Mouse (Mus musculus) C2C12 (cell line): ENCODE results near the gene Nmnat3. TPM values are rescaled to one million over a fixed set of nuclear protein-coding genes. Genes with fewer than 3 reads are reported as not detected.

Experiments used
- H3K27me3 ChIP-seq: one replicate; pipeline ENCODE4 v1.6.1; 2011; ENCODE audit not compliant: control insufficient read depth, insufficient read depth, insufficient read length
- H3K36me3 ChIP-seq: one replicate; pipeline ENCODE4 v1.6.1; 2011; ENCODE audit not compliant: control insufficient read depth, insufficient read depth
- H3K4me3 ChIP-seq: one replicate; pipeline ENCODE4 v1.5.1; 2011; ENCODE audit warnings: mild to moderate bottlenecking, control low read depth; ENCODE audit not compliant: poor library complexity, insufficient read depth, severe bottlenecking
- H3K79me2 ChIP-seq: one replicate; pipeline ENCODE4 v1.6.1; 2011; ENCODE audit not compliant: control insufficient read depth, insufficient read depth
- H3K79me3 ChIP-seq: one replicate; pipeline ENCODE4 v1.6.1; 2011; ENCODE audit warnings: low read depth, control low read depth
- H3ac ChIP-seq: one replicate; pipeline ENCODE3; 2011; ENCODE audit warnings: low read depth; ENCODE audit not compliant: control insufficient read depth, insufficient read length
- CEBPB ChIP-seq: IDR thresholded peaks from one replicate; pipeline ENCODE4 v1.6.1; 2011; ENCODE audit warnings: low read depth, mild to moderate bottlenecking, control low read depth, moderate library complexity
- CTCF ChIP-seq: IDR thresholded peaks from one replicate; pipeline ENCODE4 v1.5.1; 2011; ENCODE audit not compliant: control insufficient read depth, insufficient read depth, insufficient read length
- FOSL1 ChIP-seq: IDR thresholded peaks from one replicate; pipeline ENCODE4 v1.8.0; 2011; ENCODE audit warnings: mild to moderate bottlenecking, low read length; ENCODE audit not compliant: poor library complexity, insufficient read depth, severe bottlenecking
- MAX ChIP-seq: IDR thresholded peaks from one replicate; pipeline ENCODE4 v1.6.1; 2011; ENCODE audit warnings: mild to moderate bottlenecking, control low read depth
- MYOD1 ChIP-seq: IDR thresholded peaks from one replicate; pipeline ENCODE4 v1.6.1; 2011; ENCODE audit warnings: low read depth; ENCODE audit not compliant: control insufficient read depth, insufficient read length
- MYOG ChIP-seq: IDR thresholded peaks from one replicate; pipeline ENCODE4 v1.6.1; 2011; ENCODE audit not compliant: control insufficient read depth, insufficient read length; ENCODE audit errors: extremely low read depth
- USF1 ChIP-seq: IDR thresholded peaks from one replicate; pipeline ENCODE4 v1.6.1; 2011; ENCODE audit warnings: low read depth, mild to moderate bottlenecking, control low read depth, moderate library complexity
- polyA plus RNA-seq: library from polyadenylated mRNA; unstranded; fragments of >200 nt; fragmentation: generic; extraction: Trizol; gene quantifications from one replicate; pipeline ENCODE4 v1.2.1, GENCODE M21; 2012; ENCODE audit warnings: missing spikeins

The Nmnat3 gene
- polyA plus RNA-seq, 1 experiment = 0.34 TPM

DNA sequence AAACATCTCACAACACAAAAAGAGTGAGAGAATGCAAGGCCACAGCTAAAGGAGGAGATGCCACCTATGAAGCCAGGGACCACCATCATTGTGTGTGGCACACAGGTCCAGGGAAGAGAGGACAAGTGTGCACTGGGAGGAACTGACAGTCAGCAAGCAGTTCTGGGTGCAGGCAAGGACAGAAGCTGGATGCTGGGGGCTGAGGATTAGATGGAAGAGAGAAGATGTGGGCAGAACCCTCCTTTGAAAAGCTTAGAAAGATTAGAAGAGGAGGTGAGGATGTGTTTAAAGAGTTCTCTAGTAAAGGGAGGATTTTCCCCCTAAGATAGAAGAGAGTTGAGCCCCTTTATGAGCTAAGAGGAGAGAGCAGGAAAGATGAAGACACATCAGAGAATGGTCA, 2.4 kb downstream of the Nmnat3 start:
- Histone ChIP-seq H3K4me3 (no peak overlapping the region), H3K79me2 (no peaks in the 10 kb centered on the region), H3K79me3 (no peaks in the 10 kb centered on the region), H3K27me3 (no peaks in the 10 kb centered on the region), H3ac (no peak overlapping the region), H3K36me3 (no peaks in the 10 kb centered on the region)
- TF ChIP-seq USF1 (no peak), MYOD1 (no peak), CEBPB (no peak), FOSL1 (no peak), MAX (no peak), CTCF (no peak), MYOG (no peak)

DNA sequence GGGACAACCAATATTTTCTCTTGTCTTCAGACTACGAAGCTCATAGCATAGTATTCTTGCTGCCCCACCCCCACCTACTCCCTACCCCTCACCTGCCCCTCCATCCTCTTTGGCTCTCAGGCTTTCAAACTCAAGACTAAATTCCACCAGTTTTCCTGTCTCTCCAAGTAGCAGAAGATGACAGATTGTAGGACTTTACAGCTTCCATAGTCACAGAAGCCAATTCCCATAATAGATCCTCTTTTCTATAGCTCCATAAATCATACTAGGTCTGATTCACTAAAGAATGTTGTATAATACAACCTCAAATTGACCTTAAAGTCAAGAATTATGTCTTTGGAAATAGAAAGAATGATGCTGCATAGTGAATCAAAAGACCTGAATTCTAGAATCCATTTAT, 3.4 kb downstream of the Nmnat3 start:
- Histone ChIP-seq H3K79me2 (no peaks in the 10 kb centered on the region), H3K4me3 (no peak overlapping the region), H3K27me3 (no peaks in the 10 kb centered on the region), H3K36me3 (no peaks in the 10 kb centered on the region), H3K79me3 (no peaks in the 10 kb centered on the region), H3ac (no peak overlapping the region)
- no peak for TF ChIP-seq CTCF
- no peak for TF ChIP-seq MAX
- no peak for TF ChIP-seq MYOG
- no peak for TF ChIP-seq FOSL1
- TF ChIP-seq CEBPB = no peak
- no peak for TF ChIP-seq USF1
- TF ChIP-seq MYOD1 = no peak

DNA sequence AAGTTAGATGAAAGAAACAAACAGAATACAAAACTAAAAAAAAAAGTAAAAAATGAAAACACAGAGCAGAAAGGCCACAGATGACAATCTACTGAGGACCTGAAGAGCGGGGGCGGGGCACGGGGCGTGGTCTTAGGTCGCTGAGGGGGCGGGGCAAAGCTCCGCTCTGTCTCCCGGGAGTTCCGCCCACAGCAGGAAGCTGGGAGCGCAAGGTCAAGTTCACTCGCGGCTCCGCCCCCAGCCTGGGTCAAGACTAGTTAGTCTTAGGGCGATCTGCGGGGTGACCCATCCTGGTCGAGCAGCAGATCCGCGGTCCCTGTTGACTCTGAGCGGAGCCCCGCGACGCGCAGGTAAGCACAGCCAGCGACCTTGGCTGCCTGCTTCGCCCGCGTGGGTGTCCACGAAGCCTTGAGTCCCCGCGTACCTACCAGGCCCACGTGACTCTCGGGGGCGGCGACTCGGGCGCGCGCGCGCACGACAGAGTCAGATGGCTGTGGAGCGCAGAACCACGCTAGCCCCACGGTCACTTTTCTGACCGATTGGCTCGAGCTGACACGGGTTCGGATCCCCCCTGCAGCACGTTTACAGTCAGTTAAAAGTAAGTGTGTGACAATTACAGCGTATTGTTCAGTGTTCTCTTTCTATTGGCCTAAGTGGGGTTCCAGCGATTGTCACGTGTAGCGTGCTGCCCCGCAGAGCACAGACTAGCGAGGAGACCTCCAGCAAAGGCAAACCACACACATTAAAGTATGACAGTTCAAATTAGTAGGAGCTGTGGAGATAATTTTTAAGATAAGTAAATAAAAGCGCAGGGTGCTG, 9.4 kb downstream of the Nmnat3 start:
- TF ChIP-seq MYOG (no peak), USF1 (peak; percentile 47)
- Histone ChIP-seq H3ac (no peak overlapping the region), H3K27me3 (no peaks in the 10 kb centered on the region), H3K79me2 (no peaks in the 10 kb centered on the region), H3K4me3 (peak overlapping the region; percentile 11), H3K79me3 (no peaks in the 10 kb centered on the region), H3K36me3 (no peaks in the 10 kb centered on the region)

DNA sequence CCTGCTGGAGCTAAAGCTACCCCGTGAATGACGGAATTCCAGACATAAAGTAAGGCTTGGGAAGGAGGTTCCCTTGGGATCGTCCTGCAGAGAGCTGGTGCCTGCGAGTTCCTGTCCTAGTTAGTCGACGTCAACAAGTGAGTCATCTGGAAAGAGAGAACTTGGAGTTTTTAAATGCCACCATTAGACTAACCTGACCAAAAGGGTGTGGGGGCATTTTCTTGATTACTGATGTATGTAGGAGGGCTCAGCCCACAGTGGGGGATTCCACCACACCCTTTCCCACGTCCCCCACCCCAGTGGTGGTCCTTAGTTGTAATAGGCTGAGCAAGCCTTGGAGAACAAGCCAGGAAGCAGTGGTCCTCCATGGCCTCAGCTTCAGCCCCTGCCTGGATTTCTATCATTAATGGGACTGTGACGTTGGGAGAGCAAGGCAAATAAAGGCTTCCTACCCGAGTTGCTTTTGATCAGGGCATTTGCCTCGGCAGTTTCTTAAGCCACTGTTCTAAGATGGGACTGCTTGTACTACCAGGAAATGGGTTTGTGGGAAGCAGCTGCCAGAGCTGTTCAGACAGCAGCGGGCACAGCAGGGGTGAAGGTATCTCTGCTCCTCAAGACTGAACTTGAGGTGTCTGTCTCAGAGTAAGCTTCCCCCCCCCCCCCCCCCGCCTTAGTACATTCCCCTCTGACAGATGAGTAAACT, 10.2 kb downstream of the Nmnat3 start:
- H3K79me3 ChIP-seq = no peaks in the 10 kb centered on the region
- H3K4me3 ChIP-seq = no peak overlapping the region
- no peaks in the 10 kb centered on the region for H3K36me3 ChIP-seq
- TF ChIP-seq MAX (no peak), MYOD1 (no peak), CTCF (no peak), CEBPB (no peak), FOSL1 (no peak)
- no peaks in the 10 kb centered on the region for H3K79me2 ChIP-seq
- H3ac ChIP-seq = no peak overlapping the region
- no peaks in the 10 kb centered on the region for H3K27me3 ChIP-seq

DNA sequence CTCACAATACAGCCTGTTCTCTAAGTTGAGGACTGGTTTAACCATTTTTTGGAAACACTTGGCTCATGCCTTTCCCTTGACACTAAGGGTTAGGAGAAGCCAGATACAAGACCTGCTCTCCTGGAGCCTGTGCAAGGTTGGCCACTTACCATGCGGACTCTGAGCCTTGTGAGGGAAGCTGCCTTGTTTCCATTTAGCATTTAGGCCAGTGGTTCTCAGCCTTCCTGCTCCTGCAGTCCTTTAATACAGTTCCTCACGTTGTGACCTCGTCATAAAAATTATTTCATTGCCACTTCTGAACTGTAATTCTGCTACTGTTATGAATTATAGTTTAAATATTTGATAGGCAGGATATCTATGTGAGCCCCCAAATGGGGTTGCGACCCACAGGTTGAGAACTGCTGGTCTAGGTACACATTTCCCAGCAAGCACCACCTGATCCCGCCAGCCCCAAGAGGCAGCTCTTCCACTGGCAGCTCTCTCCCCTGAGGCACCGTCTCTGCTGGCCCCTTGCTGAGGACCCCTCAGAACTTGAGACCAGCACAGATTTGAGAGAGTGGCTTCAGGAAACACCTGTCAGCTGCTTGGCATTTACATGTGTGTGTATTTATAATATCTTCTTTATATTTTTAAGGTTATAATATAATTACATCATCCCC, 10.8 kb downstream of the Nmnat3 start:
- Histone ChIP-seq H3K36me3 (no peaks in the 10 kb centered on the region), H3K27me3 (no peaks in the 10 kb centered on the region), H3K79me3 (no peaks in the 10 kb centered on the region), H3K79me2 (no peaks in the 10 kb centered on the region), H3K4me3 (no peak overlapping the region), H3ac (no peak overlapping the region)
- no peak for TF ChIP-seq MYOG
- TF ChIP-seq FOSL1 = no peak
- no peak for TF ChIP-seq USF1
- TF ChIP-seq MAX = no peak
- no peak for TF ChIP-seq CTCF
- no peak for TF ChIP-seq MYOD1
- TF ChIP-seq CEBPB = no peak

DNA sequence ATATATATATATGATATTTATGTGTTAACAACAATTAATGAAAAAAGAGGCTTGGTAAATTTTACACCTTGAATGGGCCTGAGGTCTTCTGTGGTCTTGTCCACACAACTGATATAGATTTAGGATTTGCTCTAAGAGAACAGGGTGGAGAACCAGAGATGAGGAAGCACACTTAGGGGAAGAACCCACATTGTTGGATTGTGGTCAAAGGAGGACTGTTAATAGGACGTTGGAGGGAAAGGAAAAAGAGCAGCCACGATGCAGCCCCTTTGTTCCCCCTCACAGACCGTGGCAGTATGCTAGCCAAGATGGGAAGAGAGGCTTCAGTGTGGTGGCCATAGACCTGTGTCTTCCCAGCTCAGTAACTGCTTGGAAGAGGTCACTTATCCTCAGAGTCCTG, 11.5 kb downstream of the Nmnat3 start:
- Histone ChIP-seq H3K79me3 (no peaks in the 10 kb centered on the region), H3ac (no peak overlapping the region), H3K4me3 (no peak overlapping the region), H3K36me3 (no peaks in the 10 kb centered on the region), H3K27me3 (no peaks in the 10 kb centered on the region), H3K79me2 (no peaks in the 10 kb centered on the region)
- TF ChIP-seq MYOG = no peak
- TF ChIP-seq MAX = no peak
- TF ChIP-seq CEBPB = no peak
- no peak for TF ChIP-seq FOSL1
- TF ChIP-seq USF1 = no peak
- no peak for TF ChIP-seq CTCF
